Mouse (Mus musculus) frontal cortex, adult 2 months (tissue): ENCODE measurements around the gene Nolc1. TPM values are rescaled to one million over a fixed set of nuclear protein-coding genes. Genes with fewer than 3 reads are reported as not detected.

Experiments used
- DNase-seq, 2 experiments: peaks; one replicate each; pipeline ENCODE4 v3.0.0; 2022; ENCODE audit warnings: low spot score in 1 of 2; ENCODE audit errors: extremely low spot score in 1 of 2
- polyA plus RNA-seq: library from polyadenylated mRNA; depleted of rRNA; stranded (reverse); fragments of >200 nt; gene quantifications from 2 replicates; pipeline ENCODE4 v1.2.3, GENCODE M21; 2012; rRNA removed

Nolc1 gene
- 37.1 and 41.8 TPM in 2 replicates for polyA plus RNA-seq

GRCm38 (mm10) chr19:46075616-46076607 lies at the start of gene Nolc1:
Nolc1 (plus strand) TSS chr19:46075863.
- peak; percentile 99 to 100 for DNase-seq

DNA sequence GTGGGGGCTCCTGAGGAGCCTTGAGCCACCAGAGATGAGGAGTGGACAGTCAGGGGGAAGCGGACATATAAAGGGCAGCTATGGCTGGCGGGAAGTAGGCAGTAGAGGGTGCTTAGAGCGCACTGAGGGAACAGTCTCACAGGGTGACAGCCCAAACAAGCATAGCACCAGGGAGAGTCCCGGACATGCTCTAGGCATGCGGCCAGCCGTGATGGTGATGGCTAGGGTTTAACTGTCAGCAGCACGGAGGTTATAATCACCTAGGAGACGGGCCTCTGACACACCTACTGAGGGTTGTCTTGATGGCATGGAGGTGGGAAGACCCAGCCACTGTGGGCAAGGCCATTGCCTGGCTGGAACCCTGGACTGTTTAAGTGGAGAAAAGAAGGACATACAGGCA lies 49.1 kb upstream of the Nolc1 start:
- DNase-seq = no peak

GRCm38 (mm10) chr19:46028747-46029320 lies 46.8 kb upstream of the Nolc1 start:
- no peak for DNase-seq

DNA sequence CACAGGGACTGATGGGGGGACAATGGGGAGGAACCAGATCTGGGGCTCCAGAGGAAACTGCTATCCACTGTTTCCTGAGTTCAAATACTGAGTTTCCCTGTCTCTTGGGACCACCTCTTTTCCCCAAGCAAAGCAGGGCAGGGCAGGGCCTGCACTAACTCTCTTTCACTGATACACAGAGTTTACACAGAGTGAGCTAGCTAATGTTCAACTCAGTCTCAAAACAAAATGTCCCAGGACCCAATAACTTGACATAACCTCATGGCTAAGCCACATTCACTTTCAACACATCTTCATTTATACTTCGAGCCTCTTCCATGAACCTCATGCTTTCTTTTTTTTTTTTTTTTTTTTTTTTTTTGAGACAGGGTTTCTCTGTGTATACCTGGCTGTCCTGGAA lies 46.0 kb upstream of the Nolc1 start:
- DNase-seq = no peak

DNA sequence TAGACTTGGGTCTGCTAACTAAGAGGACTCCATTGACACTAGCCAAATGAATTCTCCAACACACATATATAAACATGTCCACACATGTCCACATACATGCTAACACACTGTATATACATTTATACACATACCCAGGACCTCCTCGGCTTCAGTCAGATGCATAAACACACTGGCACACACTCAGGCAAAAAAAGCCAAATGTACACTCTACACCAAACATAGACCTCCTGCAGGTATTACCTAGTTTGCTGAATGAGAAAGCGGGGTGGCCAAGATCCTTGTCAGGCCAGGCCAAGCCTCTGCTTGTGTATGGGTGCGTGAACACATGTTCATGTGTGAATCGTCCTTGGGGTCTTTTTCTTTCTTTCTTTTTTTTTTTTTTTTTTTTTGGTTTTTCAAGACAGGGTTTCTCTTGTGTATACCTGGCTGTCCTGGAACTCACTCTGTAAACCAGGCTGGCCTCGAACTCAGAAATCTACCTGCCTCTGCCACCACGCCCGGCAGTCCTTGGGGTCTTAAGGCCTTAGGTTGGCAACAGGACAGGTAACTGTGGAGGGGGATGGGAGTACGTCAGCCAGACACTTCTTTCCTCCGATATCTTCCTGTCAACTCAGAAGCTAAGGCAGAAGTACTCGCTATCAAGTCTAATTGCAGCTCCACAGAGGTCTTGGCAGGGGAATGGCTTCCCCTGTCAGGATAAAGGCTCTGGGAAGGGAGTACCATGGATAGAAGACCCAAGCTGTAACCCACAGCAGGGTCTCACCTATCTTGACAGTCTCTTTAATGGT lies 45.3 kb upstream of the Nolc1 start:
- DNase-seq = no peak

DNA sequence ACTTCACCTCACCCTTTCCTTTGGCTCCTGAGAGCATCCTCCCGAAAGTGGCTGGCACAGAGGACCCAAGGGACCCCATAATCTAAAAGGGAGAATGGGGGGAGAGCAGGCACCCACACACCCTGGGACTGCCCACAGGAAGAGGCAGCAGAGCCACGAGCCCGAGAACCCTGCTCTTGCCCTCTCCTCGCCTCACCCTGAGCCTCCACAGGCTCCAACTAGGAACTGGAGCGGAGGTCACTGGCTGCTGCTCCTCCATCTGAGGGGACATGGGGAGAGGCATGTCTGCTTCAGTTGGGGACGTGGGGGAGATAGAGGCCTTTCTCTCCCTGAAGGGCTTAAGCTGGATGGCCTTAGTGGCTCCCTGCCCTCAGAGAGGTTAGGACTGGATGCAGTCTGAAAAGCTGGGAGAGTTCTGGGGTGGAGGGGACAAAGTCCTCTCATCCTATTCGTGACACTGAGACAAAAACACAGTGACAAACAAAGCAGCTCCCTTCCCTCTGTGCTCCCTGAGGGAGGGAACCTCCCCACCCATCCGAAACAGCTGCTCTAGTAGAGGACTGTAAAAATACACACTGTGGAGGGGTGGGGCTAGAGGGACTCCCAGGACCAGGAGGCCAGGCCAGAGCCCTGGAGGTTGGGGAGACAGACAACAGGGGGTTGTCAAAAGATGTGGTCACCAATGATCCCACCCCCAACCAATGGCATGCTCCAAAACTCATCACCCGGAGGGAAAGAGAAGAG lies 43.8 kb upstream of the Nolc1 start:
- DNase-seq = no peak

GRCm38 (mm10) chr19:46032731-46033510 lies 42.7 kb upstream of the Nolc1 start:
- DNase-seq = peak in 1 of 2 experiments; percentile 63

GRCm38 (mm10) chr19:46033911-46034310 lies 41.8 kb upstream of the Nolc1 start:
- DNase-seq = no peak

- DNase-seq = no peak
These were observed 39.7 kb upstream of the Nolc1 start for GRCm38 (mm10) chr19:46035971-46036370.

- DNase-seq = no peak
These were observed 39.0 kb upstream of the Nolc1 start for GRCm38 (mm10) chr19:46036477-46037242.

- DNase-seq = no peak
These were observed 38.3 kb upstream of the Nolc1 start for GRCm38 (mm10) chr19:46037243-46037924.

GRCm38 (mm10) chr19:46037925-46038850 lies 37.5 kb upstream of the Nolc1 start:
- no peak for DNase-seq

DNA sequence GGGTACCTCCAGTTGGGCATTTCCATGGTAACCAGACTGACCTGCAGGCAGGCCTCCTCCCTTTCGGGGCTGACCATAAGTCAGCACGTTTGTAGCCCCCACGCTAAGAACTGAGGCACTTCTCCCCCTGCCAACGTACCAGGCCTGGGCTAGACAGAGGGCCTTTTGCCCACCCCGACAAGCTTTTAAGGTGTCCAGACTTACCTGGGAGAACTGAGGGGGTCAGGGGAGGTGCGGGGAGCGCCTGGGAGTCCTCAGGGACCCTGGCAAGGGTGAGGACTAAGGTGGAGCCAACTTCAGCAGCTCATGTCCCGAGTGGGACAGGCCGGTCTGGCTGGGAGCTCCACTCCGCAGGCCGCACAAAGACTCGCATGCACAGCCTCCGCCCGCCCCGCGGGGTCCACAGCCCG lies 36.8 kb upstream of the Nolc1 start:
- DNase-seq = no peak

DNA sequence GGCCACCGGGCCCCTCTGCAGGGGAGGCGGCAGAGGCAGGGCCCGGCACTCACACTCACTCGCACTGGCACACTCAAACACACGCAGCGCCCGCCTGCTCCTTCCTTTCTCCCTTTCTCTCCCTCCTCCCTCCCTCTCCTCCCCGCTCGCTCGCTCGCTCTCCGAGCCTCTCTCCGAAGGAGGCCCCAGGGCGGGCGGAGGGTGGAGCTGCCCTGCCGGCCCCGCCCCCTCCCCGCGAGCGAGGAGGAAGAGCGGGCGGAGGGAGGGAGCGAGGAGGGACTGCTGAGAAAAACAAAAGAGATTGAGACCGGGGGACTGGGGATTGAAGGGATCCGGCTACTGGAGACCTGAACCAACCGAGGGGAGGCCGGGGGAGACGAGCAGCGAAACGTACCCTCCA lies 36.2 kb upstream of the Nolc1 start:
- DNase-seq = peak in 1 of 2 experiments; percentile 81

GRCm38 (mm10) chr19:46040149-46040902 lies 35.3 kb upstream of the Nolc1 start:
- no peak for DNase-seq

DNA sequence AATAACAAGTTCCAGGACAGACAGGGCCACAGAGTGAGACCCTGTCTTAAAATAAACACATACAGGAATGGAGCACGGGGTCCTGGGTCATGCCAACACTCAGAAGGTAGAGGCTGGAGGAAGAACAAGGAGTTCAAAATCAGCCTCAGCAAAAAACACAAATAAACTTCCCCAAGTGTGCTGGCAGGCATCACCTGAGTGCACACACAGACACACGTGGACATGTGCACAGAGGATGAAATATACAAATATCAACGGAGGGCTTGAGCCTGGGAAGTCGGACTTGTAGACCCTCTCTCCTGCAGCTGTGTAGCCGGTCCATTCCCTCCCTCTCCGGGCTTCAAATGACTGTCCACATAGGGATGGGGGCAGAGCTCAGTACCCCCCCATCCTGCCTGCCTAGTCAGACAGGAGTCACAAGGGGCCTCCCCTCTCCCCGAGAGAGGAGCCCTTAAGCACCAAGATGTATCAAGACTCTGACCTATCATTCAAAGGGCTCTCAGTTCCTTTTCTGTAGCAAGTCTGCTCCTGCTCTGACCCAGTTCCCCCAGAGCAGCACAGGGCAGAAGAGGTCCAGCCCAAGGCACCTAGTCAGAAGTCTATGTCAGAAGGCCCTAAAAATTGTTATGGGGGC lies 34.2 kb upstream of the Nolc1 start:
- DNase-seq = no peak
